Mouse (Mus musculus) c-Kit-positive CD71-negative TER-119-negative erythroid progenitor cells, embryonic 14.5 days (primary cell): ENCODE measurements around the gene Foxo6.

Source experiments
- DNase-seq: peaks from one replicate; pipeline ENCODE4 v3.0.0-alpha.2; 2013; ENCODE audit warnings: low read depth

The Foxo6 gene

DNA sequence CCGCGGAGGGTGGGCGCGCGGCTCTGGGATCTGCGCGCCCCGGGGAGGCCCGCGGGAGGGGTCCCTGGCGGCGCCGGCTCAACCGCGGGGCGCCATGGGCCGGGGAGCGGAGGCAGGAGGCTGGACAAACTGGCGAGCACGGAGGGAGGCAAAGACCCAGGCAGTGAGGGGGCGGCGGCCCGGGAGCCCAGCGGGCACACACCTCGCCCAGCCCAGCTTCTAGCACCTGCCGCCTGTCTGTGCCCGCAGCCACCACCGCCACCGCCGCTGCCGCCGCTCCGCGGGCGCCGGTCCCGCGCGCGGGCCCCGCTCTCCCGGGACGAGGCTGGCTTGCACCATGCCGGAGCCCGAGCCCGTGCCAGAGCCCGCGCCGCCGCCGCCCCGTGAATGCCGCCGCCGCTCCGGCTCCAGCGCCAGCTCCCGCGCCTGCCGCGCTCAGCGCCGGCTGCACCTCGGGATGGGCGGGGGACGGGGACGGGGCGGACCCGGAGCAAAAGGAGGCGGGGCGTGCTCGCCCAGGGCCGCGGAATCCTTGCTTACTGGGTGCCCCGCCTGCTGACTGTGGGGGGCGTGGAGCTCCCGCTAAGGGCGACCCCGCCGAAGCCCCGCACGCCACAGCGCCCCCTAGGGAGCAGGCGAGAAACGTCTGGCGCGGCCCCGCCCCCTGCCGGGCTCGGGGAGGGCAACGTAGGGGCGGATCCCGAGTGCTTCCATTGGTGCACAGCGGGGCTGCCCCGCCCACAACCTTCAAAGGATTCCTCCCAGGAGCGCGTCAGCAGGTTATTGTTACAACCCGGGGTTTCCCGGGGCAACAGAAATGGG, at the start of gene Foxo6:
Foxo6 (minus strand) TSS at position 60 of the 822 bp plus-strand sequence.
- DNase-seq: peak; percentile 91

DNA sequence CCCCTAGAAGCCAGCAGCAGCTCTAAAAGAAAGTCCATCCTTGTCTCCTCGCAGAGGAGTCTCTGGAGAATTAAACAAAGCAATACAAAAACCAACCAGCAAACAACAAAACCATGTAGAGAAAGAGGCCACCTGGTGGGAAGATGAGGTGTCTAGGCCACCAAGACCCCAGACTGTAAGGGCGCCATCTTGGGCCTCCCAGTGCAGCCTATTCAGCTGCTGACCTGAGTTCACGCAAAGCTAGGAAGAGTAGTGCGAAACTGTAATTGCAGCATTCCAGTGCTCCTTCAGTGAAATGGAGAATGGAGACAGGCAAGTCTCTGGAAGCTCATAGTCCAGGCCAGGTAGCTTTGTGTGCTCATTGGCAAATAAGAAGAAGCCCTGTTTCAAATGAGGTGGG, 47.2 kb upstream of the Foxo6 start:
- no peak for DNase-seq

GRCm38 (mm10) chr4:120332934-120333421, 45.8 kb upstream of the Foxo6 start:
- no peak for DNase-seq

GRCm38 (mm10) chr4:120332405-120332933, 45.3 kb upstream of the Foxo6 start:
- DNase-seq: no peak

DNA sequence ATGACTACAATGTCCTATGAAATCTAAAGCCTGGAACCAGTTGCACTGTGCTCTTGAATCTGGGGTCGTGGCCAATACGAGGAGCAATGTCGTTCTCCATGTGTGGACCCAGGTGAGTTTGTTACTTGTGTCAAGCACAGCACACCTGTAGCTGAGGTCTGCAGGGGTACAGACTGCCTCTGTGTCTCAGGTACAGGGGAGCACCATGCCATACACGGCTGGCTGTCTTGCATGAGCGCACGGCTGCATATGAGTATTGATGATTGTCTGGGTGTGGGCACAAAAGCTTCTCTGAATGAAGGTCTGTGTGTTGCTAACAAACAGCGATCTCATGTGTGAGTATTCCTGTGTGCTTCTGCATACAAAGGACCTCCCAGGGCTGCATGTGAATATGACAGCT, 44.8 kb upstream of the Foxo6 start:
- no peak for DNase-seq

- DNase-seq: no peak
Observed at GRCm38 (mm10) chr4:120331541-120331940, 44.4 kb upstream of the Foxo6 start.

- DNase-seq: no peak
Observed at GRCm38 (mm10) chr4:120325748-120326147, 38.6 kb upstream of the Foxo6 start.

GRCm38 (mm10) chr4:120325051-120325450, 37.9 kb upstream of the Foxo6 start:
- no peak for DNase-seq

DNA sequence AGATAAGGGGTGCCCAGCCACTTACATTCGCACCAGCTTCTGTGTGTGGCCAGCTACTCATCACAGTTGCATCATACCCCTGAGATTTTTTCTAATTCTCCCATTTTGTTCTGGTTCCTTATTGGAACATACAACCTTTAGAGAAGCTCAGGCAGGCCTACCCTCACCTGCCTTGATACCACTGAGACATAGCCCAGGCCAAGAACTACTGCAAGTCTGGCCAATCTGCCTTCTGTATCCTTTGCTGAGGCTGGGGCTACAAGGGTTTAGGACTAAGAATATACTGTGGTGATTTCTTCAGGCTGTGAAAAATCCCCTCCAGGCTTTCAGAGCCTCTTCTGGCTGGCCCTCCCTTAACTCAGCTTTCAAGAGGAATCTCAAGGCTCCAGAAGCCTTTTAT, 36.7 kb upstream of the Foxo6 start:
- DNase-seq: no peak

- DNase-seq: peak; percentile 31
Observed at GRCm38 (mm10) chr4:120323198-120323597, 36.0 kb upstream of the Foxo6 start.

DNA sequence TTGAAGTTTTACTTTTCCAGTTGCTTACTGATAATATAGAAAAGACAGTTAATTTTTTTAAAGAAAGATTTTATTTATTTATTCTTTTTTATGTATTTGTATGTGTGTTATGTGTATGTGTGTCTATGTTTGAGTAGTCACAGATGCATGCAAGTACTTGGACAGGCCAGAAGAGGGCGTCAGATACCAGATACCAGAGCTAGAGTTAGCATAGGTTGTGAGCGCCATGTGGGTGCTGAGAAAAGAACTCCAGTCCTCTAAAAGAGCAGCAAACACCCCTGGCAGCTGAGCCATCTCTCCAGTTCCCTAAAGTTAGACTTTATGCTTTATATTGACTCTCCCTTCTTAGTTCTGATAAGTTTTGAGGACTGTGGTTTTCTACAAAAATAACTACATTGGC, 30.4 kb upstream of the Foxo6 start:
- DNase-seq: no peak

GRCm38 (mm10) chr4:120316716-120317115, 29.6 kb upstream of the Foxo6 start:
- no peak for DNase-seq

- no peak for DNase-seq
Observed at GRCm38 (mm10) chr4:120314571-120314970, 27.4 kb upstream of the Foxo6 start.

DNA sequence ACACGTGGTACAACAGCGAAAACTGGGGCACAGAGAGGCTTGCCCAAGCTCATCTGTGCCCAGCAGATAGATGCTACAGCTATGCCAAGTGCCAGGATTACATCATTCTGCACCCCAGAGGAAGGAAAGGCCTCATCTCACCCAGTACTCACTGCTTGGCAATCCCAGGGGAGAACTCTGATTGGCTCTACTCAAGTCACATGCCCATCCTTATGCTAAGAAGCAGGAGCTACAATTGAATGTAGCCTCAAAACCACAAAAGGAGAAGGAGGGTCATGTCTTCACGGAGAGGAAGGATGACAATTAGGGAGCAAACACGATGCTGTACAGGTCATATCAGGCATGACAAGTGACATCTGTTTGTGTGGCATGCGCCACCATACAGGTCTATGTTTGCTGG, 26.2 kb upstream of the Foxo6 start:
- DNase-seq: no peak

DNA sequence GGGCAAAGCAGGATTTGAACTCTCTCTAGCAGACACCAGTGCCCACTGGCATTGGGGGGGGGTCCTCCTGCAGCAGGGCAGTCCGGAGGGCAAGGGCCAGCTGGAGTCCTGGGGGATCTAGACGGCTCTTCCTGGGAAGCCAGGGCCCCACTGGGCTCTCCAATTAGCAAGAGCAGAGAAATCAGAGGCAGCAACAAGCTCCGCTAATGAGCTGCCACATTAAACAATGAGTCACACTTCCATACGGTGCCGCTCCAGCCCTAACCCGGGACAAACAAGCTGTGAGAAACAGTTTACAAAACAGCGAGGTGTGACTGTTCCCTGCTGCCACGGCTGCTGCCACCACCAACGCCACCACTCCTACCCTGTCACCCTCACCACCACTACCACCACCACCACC, 17.4 kb upstream of the Foxo6 start:
- no peak for DNase-seq

- no peak for DNase-seq
Observed at GRCm38 (mm10) chr4:120299287-120299686, 12.1 kb upstream of the Foxo6 start.

DNA sequence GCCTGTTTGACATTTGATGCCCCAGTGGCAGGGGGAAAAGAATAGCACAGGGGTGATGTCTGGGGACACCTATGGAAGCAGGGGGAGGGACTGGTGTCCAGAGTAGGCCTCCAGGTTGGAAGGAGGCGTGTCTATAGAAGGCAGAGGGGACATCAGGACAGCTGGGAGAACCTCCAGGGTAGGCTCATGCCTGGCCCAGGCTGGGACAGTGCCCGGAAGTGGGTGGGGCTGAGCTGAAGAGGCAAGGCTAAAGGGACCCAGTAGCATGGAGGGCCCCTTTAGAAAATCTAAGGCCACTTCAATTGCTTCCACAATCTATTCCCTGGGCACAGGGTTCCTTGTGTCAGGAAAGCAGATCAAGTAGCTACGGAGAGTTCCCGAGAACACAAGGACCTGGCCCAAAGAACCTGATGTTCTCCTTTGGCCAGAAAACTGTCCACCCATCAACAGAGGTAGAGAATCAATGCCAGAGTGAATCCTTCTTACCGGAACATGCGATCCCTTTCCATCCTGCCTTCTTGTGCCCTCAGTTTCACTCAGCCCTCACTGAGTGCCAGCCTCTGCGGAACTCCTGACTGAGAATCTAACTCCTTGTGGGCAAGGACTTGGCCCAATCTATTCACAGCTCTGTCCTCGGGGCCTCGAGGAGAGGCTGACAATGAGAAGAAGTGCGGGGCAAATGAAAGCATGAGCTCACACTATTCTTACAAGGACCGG, 4.1 kb upstream of the Foxo6 start:
- no peak for DNase-seq

- no peak for DNase-seq
Observed at GRCm38 (mm10) chr4:120290486-120290885, 3.3 kb upstream of the Foxo6 start.

- no peak for DNase-seq
Observed at GRCm38 (mm10) chr4:120289181-120289965, 2.2 kb upstream of the Foxo6 start.

DNA sequence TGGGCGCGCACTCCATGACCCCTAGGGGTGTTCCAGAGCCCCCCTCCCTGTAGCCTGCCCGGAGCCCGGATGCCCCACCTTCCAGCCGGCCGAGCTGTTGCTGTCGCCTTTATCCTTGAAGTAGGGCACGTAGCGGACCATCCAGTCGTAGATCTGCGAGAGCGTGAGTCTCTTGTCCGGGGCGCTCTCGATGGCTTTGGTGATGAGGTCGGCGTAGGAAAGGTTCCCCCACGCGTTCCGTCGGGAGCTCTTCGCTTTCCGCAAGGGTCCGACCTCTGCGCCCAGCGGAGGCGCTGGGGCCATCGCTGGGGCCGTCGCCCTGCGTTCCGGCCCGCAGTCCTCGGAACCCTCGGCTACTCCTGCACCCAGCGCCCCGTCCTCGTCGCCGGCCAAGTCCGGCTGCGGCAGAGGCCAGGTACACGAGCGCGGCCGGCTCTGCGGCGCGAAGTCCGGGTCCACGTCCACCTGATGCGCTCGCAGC, 348 bp downstream of the Foxo6 start:
- no peak for DNase-seq

DNA sequence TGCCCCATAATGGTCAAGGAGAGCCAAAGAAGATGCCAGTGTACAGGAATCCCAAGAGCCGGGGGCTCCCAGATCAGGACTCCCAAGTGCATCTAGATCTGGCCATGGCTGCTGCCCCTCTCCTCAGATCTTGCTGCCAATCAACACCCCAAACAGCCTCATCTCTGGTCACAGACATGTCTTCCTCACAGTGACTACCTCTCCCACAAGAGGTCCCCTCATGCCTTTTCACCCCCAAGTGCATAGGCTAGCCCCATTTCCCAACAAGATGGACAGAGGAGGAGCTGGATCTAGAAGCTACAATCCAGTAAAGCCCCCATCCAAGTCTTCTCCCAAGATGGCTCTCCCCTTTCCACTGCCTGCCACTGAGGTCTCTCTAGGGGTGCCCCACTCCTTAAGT, 1.4 kb downstream of the Foxo6 start:
- no peak for DNase-seq

- DNase-seq: no peak
Observed at GRCm38 (mm10) chr4:120285223-120285622, 1.9 kb downstream of the Foxo6 start.
